Mouse (Mus musculus) adrenal gland, adult 8-10 months (tissue): ENCODE data around the gene Fam169a. TPM values are rescaled to one million over a fixed set of nuclear protein-coding genes. Genes with fewer than 3 reads are reported as not detected.

Source experiments
- total RNA-seq, 4 experiments: library from RNA; stranded (reverse); gene quantifications; 2 replicates each; pipeline ENCODE4 v1.2.4; 2022

The Fam169a gene
- total RNA-seq, 4 experiments from 2014 or later, result 2.4 to 15.4 (median 8.6) TPM

Other genes with a start within 250 kb of the Fam169a start
- under 1 TPM; 0.08 to 0.94 (median 0.39) TPM for gene Gcnt4, start 142.6 kb upstream of the Fam169a start, total RNA-seq
- gene 1700029F12Rik, start 32.9 kb upstream of the Fam169a start, total RNA-seq, result not detected
- gene Gm6169, start 32.0 kb downstream of the Fam169a start, total RNA-seq, result 10 to 100 TPM in 1 of 4 experiments, 1 to 10 TPM in 2, not detected in 1; 1.5 to 11.2 (median 7.5) TPM
- 10 to 100 TPM; 40.3 to 52.3 (median 41.8) TPM for gene Gfm2, start 70.7 kb downstream of the Fam169a start, total RNA-seq
- gene Nsa2, start 70.7 kb downstream of the Fam169a start, total RNA-seq, result 10 to 100 TPM; 42.2 to 64.1 (median 53.1) TPM
- gene Hexb, start 131.1 kb downstream of the Fam169a start, total RNA-seq, result 10 to 100 TPM; 34.1 to 72.0 (median 50.7) TPM
- gene Enc1, start 173.8 kb downstream of the Fam169a start, total RNA-seq, result 1 to 10 TPM; 4.3 to 8.7 (median 7.9) TPM